Mouse (Mus musculus) brain, embryonic 14.5 days (tissue): ENCODE measurements at regions not wholly inside any gene's neighbourhood (a gene's known extent, or its start where the extent isn't known, plus 50 kb on each side); places are given as distances from the start of the nearest gene placed in this dataset.

Source experiments
- CTCF ChIP-seq: fragments of 200-500 bp; IDR thresholded peaks from 2 replicates; pipeline ENCODE4 v1.5.1; 2012; ENCODE audit warnings: inconsistent platforms, mild to moderate bottlenecking, moderate library complexity, borderline replicate concordance; ENCODE audit not compliant: insufficient read depth, insufficient read length; ENCODE audit errors: extremely low read depth
- POLR2A ChIP-seq: fragments of 200-500 bp; IDR thresholded peaks from 2 replicates; pipeline ENCODE4 v1.6.1; 2012; ENCODE audit warnings: mild to moderate bottlenecking, inconsistent platforms, borderline replicate concordance; ENCODE audit not compliant: poor library complexity, insufficient read depth, insufficient read length, severe bottlenecking; ENCODE audit errors: extremely low read depth

- TF ChIP-seq CTCF: no peak
- no peak for TF ChIP-seq POLR2A
Measured at GRCm38 (mm10) chr10:92314606-92315005, 407.6 kb downstream of the Nedd1 start.
